Mouse (Mus musculus): ENCODE results near the gene Grin2a. TPM values are rescaled to one million over a fixed set of nuclear protein-coding genes. Genes with fewer than 3 reads are reported as not detected.
"Not testable (repeated sequence)": the region's sequence is repeated elsewhere in the genome, so short reads cannot be mapped to it uniquely, and the experiment has no call there.

Grin2a gene
- polyA plus RNA-seq, 1 experiment = 0.06 TPM

DNA sequence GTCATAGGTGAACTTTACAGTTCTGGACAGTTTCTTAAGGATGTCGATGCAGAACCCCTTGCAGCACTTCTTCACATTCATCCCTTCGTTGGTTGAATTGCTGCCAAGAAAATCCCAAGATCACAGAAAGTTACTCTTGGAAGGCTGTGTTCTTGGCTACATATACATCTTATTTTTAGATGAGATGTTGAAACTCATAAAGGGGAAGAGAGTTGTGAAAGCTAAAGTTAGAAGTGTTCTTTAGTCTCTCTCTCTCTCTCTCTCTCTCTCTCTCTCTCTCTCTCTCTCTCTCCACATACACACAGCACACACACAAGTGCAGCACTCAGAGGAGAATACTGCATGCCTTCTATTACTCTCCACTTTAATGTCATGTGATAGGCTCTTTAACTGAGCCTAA, 331.9 kb downstream of the Grin2a start:
- no peak for DNase-seq (ENCODE audit: low spot score)

DNA sequence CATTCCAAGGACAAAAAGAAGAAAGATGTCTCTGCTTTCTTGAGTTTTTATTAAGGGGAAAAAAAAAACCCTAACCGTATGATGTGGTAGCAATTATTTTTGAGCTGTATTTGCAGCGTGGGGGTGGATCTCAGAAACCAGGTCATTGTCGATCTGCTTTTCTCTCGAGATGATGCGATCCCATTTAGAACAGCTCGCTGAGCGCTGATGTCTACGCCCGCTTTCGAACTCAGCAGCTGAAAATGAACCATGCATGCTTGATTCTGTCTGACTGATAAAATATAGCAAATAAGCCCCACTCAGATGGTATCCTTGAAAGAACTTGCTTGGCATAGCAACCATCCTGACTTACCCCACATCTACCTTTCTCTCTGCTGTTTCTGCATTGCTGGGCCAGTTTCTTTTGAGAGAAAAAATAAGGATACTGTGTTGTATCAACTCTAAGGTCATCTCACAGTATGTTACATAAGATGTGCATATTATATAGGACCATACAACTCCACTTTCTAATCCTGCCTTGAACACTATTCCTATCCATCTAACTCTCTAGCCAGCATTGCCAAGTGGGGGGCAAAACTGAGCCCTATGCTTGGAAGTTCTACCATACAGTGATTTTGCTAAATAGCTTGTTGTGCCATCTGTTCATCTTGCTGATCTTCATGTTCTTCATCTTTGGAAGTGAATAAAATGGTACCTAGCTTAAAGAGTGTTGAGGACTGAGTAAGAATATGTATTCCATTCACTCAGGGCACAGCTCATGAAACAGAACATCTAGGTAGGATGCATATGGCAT, 369.5 kb downstream of the Grin2a start:
- no peak for DNase-seq (ENCODE audit: low spot score)

DNA sequence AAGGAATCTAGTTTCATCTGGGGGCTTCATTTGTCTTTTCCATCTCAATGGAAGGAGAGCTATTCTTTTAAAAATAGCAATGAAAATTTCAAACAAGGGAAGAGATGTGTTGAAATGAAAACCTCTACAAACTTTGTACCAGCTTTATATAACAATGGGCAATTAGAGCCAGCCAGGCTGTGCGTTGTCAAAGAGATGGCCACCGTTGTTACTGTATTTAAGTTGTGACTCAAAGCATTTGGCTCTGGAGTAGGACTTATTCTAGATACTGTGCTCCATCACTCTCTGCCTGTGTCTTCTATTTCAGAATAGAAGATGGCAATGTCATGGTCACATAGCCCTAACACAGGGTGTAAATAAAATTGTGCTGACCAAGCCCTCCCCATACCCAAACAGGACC, 371.0 kb downstream of the Grin2a start:
- no peak for DNase-seq (ENCODE audit: low spot score)

DNA sequence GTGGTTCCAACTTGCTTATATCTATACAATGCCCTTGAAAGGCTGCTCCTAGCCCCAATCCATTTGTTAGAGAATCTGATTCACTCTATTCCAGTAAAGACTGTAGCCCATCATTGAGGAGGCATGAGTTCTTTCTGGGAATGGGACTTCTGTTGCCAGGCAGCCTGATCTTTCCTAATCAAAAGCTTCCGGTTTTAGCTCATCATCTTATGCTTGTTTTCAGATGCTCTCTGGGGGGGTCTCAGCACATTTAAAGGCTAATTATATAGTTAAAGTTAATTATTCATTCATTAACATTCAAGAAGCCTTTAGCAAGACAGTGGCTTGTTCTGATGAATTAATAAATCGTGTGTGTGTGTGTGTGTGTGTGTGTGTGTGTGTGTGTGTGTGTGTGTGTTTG, 377.2 kb downstream of the Grin2a start:
- no peak for DNase-seq (ENCODE audit: low spot score)

DNA sequence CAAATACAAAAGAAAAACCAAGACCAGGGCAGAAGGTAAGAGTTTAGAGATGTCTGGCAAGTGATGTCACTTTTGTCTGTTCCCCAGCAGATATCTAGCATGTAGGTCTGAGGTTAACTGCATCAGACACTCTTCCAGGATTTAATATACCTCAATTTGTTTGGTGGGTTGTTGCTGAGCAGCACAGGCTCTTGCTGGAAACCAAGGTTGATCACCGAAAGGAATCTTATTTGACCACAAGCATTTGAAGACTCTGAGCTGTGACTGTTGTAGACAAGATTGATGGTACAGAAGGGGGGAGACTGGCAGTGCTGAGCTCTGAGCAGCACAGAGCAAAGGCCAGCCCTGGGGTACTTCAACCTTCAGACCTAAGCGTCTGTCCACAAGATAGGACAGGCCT, 378.1 kb downstream of the Grin2a start:
- DNase-seq (ENCODE audit: low spot score) = no peak

DNA sequence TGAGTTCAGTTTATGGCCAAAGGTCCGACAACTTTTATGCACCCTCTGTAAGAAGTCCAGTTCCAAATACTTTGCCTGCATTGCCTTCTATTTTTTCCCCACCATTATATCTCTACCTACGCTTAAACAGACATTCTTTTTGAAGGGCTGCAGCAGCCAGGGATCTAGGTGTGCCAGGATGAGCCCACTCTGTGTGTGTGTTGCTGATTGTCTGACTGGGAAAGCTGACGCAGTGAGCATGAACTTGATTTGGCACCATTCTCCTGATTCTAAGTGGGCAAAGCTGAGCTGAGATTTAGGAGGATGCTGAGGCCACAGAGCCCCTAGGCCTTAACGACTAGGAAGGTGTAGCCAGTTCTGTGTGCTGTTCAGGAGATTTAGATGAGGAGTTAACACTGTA, 378.6 kb downstream of the Grin2a start:
- DNase-seq (ENCODE audit: low spot score) = no peak

DNA sequence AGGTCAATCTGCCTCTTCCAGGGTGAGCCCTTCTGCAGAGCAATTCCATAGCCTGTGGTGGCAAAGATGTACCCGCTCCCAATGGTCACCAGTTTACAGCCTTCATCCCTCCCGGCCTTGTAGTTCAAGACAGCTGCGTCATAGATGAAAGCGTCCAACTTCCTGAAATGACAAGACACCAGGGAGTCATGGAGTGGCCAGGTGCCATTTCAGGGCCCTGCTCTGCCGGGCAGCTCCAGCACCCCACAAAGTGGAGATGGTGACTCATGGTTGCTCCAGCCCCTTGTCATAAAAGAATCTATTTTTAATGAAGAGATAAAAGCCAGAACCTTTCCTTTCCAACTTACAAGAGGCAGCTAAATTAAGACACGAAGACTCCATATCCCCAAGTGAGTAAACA, 382.8 kb downstream of the Grin2a start:
- not testable (repeated sequence) for DNase-seq (ENCODE audit: low spot score)

DNA sequence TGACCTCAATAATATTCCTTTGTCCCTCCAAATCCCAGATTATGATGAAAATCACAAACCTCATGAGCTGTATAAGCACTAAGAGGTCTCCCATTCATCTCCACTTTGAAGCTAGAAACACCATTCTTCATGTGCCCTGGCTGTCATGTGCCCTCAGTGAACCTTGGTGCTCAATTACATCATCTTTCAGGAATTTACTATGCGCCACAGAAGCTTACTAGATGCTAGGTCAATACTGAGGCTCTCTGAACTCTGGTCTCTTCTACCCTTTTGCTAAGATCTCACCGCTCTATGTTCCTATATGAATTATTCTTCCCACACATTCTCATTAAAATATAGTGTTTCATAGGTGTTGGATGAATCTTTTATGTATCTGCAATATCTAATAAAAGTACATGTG, 387.9 kb downstream of the Grin2a start:
- DNase-seq (ENCODE audit: low spot score) = no peak

DNA sequence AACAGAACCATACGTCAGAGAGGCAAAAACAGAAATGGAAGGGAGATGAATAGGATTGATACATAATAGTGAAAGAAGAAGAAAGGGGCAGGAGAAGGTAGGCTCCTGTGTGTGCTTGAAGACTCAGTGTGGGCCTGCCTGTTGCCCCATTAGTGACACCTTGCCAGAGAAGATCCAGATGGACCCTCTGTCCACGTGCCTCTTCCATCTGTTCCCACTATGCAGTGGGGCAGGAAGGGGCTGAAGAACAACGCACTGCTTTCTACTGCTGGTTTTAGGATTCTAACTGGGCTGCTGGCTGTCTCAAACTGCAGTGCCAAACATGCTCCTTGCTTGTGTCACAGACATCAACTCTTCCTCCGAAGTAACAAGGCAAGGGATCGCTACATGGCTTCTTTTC, 391.4 kb downstream of the Grin2a start:
- DNase-seq (ENCODE audit: low spot score) = no peak

DNA sequence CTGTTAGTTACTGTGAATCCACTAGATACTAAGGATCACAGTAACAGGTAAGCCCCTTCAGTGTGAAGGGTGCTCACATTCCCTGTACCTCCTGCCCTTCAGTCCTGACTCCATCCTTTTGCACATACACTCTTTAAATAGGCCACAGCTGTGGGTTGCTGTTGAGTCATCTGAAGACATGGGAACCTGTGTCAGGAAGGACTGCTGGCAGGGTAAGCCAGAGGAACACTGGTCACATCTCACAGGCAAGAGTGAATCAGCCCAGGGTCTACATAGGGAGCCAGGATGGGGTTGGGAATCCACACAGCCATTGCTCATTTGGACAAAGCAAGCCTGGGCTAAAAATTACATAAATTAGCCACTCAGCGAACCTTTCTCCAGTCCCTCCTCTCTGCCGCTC, 392.8 kb downstream of the Grin2a start:
- no peak for DNase-seq (ENCODE audit: low spot score)

DNA sequence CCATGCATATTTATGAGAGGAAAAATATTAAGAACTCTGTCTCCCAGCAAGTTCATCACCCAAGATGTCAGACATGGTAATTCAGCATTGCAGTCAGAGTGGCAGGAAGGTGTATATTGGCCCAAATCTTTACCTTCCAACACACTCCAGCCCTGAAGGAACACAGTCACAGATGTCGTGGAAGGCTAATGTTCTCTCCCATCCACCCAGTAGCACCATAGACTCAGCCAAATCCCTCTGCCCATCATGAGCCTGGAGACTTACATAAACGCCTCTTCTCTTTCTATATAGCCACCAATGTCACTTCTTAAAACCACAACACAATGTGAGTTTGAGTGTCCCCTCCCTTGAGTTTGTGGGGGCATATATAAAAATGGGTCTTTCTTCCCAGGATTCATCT, 406.2 kb downstream of the Grin2a start:
- DNase-seq (ENCODE audit: low spot score) = no peak

DNA sequence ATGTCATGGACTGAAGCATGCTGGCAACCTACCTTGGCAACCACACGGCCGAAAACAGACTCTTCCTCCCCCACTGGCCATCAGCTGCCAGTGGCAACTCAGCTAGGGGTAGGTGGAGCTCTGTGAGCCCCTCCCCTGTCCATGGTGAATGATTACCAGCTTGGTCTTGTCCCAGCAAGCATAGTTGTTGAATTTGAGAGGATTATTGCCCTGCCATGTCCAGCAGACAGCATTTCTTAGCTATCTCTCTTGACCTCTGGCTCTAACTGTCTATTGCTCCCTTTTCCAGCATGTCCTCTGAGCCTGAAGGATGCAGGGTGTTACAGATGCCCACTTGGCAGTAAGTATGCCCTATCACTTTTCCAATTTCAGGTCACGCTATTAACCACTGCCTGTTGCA, 406.9 kb downstream of the Grin2a start:
- no peak for DNase-seq (ENCODE audit: low spot score)

DNA sequence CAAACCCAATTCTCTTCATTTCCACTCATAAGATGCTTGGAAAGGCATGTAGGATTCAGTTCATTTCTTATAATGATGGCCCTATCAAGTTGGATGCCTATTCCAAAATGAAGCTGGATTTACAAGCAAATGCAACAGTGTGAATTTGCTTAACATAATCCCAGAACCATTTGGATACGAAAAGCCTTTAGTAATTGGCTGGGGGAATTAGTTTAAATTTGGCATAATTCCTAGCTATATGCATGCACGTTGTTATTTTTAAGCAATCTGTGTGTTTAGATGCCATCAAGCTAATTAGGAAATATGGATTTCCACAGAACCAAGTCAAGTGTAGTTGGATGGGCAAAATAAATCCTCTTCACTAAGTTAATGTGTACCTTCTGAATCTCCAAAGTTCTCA, 411.4 kb downstream of the Grin2a start:
- DNase-seq (ENCODE audit: low spot score) = no peak

DNA sequence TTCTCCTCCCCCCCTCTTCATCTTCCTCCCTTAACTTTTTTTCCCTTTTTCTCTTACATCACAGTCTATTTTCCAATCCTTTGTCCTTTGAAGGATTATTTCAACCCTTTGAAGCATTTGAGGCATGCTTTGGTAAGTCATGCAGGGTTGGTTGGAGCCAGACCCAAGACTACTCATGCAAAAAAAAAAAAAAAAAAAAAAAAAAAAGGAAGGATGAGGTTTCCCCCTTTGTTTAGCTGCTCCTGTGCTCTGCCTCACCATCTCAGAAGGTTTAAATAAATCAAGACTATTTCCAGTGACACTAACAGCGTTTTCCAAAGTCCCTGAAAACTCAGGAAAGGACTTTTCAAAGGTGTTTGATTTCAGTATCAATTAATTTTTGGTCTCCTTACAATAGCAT, 423.6 kb downstream of the Grin2a start:
- no peak for DNase-seq (ENCODE audit: low spot score)

DNA sequence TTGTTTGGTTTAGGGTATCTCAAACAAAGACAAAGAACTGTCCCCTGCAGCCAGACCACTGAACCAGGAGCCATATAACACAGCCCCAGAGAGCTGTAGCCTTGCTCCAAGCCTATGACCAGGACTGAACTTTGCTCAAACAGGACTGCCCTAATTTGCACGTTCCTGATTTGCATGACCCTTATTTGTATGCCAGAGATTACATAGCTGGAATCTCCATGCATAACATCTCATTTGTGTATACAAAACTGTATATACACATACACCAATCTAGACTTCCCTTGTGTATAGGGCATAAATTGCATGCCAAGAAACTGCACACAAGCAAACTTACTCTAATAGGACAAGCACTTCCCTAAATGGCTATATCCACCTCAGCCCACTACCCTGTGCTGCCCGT, 428.1 kb downstream of the Grin2a start:
- DNase-seq (ENCODE audit: low spot score) = no peak

DNA sequence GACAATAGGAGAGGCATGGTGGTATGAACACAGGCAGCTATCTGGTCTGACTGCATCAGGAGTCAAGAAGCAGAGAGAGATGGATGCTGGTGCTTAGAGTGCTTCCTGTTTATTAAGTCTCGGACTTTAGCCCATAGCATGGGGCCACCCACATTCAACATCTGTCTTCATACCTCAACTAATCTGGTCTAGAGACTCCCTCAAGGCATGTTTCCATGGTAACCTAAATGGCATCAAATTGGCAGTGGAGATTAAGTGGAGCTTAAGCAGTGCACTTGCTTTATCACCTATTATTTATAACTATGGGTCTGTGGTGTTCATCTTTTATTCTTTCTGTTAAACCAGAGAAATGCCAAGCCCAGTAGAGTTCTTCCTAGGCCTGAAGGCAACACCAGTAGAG, 433.5 kb downstream of the Grin2a start:
- DNase-seq (ENCODE audit: low spot score) = no peak

DNA sequence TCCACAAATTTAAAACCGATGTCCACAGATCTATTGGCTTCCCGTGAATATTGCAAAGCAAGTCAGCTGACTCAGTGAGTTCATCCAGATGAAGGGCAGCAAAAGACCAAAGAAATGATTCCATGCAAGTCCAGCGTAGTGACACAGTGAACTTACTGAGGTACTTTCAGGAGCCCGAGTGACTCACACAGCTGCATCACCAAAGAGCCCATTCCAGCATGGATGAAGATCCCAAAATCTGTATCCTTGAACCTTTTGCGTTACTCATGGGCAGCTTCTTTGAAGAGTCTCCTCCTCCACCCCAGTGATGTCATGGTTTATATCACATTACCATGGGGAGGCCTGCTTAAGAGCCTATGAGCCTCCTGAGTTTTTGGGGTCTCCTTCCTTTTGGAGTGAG, 460.2 kb downstream of the Grin2a start:
- no peak for DNase-seq (ENCODE audit: low spot score)

DNA sequence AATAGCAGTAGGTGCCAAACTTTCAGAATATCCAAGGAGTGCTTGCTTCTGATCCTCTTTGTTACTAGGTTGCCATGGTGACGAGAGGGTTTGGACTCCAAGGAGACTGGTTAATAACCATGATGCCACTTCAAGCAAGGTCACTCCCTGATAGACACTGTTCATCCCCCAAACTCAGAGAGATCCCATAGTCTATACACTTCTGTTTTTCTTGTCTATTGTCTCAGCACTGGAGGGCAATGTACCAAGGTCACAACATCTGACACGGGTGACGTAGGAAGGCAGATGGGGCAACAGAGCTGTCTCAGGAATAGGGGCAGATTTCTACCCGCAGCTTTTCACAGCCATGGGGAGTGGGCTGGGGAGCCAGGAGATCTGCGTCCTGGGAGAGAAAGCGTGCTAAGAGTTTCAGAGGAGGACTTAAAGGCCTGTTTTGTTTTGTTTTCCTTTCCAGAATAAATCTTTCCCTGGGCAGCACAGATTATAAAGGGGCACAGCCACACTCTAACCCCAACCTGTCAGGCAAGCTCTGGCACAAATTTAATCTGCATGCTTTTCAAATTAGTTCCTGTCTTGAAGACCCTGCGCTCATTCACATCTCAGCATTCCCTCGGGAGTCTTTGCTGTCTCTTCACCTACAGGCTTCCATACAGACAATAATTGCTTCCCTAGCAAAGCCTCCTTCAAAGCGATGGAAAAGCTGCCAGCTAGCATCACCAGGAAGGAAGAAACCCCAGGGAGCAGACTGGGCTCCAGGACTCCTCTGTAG, 461.6 kb downstream of the Grin2a start:
- no peak for DNase-seq (ENCODE audit: low spot score)

DNA sequence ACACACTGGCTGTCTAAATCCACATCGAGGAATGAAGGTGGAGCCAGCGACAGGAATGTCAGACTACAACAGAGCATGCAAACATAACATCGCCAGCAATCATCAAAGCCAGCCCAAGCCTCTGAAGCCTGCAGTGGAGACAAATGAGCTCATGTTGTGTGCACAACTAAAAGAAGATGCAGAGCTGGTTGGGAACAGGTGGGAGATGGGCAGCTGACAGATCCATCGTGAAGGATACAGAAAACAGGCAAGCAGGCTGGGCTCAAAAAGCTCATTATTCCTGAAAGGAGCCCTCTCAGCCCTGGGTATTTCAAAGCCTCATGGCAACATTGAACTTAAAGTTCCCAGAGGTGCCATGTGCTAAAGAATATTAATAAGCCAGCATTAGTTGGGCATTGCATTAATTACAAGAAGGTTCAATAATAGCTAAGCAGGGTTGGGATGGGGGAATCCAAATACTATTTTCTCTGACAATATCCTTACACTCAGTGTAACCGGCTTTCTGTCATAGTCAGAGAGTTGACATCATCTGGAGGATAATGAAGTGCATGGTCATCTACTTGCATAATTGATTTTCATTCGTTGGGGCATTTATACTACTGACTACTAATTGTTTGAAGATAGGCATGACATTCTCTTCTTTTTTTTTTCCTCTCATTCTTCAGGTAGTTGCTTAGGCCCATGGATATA, 462.4 kb downstream of the Grin2a start:
- no peak for DNase-seq (ENCODE audit: low spot score)

DNA sequence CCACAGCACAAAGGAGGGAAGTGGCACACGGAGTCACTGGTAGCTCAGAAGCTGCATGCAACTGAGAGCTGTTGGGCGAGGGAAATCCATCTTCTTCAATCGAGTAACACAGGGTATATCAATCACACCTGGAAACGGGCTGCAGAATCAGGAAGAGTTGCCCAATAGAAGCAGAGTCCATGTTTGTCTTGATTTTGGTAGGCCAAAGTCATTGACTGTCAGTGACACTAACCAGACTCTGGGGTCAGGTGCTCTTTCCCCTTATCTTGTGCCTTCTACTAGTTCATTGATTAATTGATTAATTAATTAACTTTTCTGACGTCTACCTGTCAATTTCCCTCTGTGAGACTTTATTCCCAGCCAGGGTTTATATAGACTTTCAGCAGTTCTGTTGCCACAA, 468.1 kb downstream of the Grin2a start:
- no peak for DNase-seq (ENCODE audit: low spot score)

DNA sequence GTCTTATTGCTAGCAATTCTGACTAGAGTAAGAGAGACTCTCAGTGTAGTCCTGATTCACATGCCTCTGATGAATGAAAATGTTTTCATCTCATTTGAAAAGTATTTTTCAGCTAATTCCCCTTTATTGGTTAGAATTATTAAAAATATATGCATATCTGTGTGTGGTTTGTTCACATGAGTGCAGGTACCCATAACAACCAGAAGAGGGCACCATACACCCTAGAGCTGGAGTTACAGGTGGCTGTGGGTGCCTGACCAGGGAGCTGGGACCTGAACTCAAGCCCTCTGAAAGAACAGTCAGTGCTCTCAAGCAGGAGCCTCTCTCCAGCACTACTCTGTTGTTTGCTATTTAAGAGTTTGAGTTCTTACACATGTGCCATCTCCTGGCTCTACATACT, 472.0 kb downstream of the Grin2a start:
- no peak for DNase-seq (ENCODE audit: low spot score)

Measured in urinary bladder, adult 2 months (tissue).